Mouse (Mus musculus) heart, embryonic 14.5 days (tissue): Measurements from ENCODE around the gene Tpbpa. TPM values are rescaled to one million over a fixed set of nuclear protein-coding genes. Genes with fewer than 3 reads are reported as not detected.
"Not testable (repeated sequence)": the region's sequence is repeated elsewhere in the genome, so short reads cannot be mapped to it uniquely, and the experiment has no call there.

Experiments
- ATAC-seq: fragments of 200-750 bp; cut with Nextera tagmentation; 2 replicates; pipeline ENCODE4 v1.8.0; 2017; ENCODE audit warnings: low read depth, moderate TSS enrichment; ENCODE audit not compliant: insufficient number of reproducible peaks, insufficient read depth, low FRiP score
- H3K27ac ChIP-seq, 2 experiments: fragments of 200-500 bp in 1 of 2; fragments of 300-500 bp in 1 of 2; sonication (generic) in 1 of 2; replicated peaks in 1 of 2; 2 replicates each; pipeline ENCODE4 v1.5.1; 2012 to 2014; ENCODE audit warnings: low read depth in 2 of 2, low read length in 2 of 2, control low read depth in 1 of 2, mild to moderate bottlenecking in 1 of 2, mixed read lengths in 1 of 2; ENCODE audit not compliant: control insufficient read depth in 1 of 2, insufficient read depth in 1 of 2
- H3K27me3 ChIP-seq: fragments of 300-500 bp; sonication (generic); 2 replicates; pipeline ENCODE4 v1.6.1; 2014; ENCODE audit warnings: mild to moderate bottlenecking, low read length, control low read depth; ENCODE audit not compliant: control insufficient read depth, insufficient read depth
- H3K36me3 ChIP-seq: fragments of 300-500 bp; sonication (generic); 2 replicates; pipeline ENCODE4 v1.6.1; 2014; ENCODE audit warnings: mild to moderate bottlenecking, control low read depth, low read length, mixed read lengths; ENCODE audit not compliant: control insufficient read depth, insufficient read depth
- H3K4me1 ChIP-seq, 2 experiments: fragments of 200-500 bp in 1 of 2; fragments of 300-500 bp in 1 of 2; sonication (generic) in 1 of 2; 2 replicates each; pipeline ENCODE4 v1.6.1; 2012 to 2014; ENCODE audit warnings: low read length in 2 of 2, control low read depth in 1 of 2, mixed read lengths in 1 of 2; ENCODE audit not compliant: control insufficient read depth in 2 of 2, insufficient read depth in 2 of 2
- H3K4me2 ChIP-seq: fragments of 300-500 bp; sonication (generic); 2 replicates; pipeline ENCODE4 v1.6.1; 2014; ENCODE audit warnings: mild to moderate bottlenecking, low read length
- H3K4me3 ChIP-seq, 2 experiments: fragments of 200-500 bp in 1 of 2; fragments of 300-500 bp in 1 of 2; sonication (generic) in 1 of 2; 2 replicates each; pipeline ENCODE4 v1.5.1; 2012 to 2014; ENCODE audit warnings: low read length in 2 of 2, mild to moderate bottlenecking in 2 of 2, control low read depth in 1 of 2, low read depth in 1 of 2, moderate library complexity in 1 of 2; ENCODE audit not compliant: control insufficient read depth in 1 of 2, insufficient read depth in 1 of 2
- H3K9ac ChIP-seq: fragments of 300-500 bp; sonication (generic); 2 replicates; pipeline ENCODE4 v1.6.1; 2014; ENCODE audit warnings: mild to moderate bottlenecking, low read length
- H3K9me3 ChIP-seq: fragments of 300-500 bp; sonication (generic); 2 replicates; pipeline ENCODE4 v1.6.1; 2016; ENCODE audit warnings: low read length, control low read depth; ENCODE audit not compliant: control insufficient read depth
- WGBS: fragments of 180-500 bp; shearing (Covaris S2); extraction: QIAGEN DNeasy Blood & Tissue Kit; methylation state at CpG from one replicate; pipeline ENCODE4 v1.1.7; 2014; 5-methylcytosine and 5-hydroxymethylcytosine counted together
- polyA plus RNA-seq: library from polyadenylated mRNA; unstranded; fragments of >200 nt; fragmentation: Nextera tagmentation; extraction: Ambion mirVana; gene quantifications from 2 replicates; pipeline ENCODE4 v1.2.1, GENCODE M21; 2014

Gene Tpbpa
- polyA plus RNA-seq, 1 experiment from 2014 or later: not detected

GRCm38 (mm10) chr13:60897328-60897727 lies 44.5 kb downstream of the Tpbpa start, which contains the start of gene Ctla2b:
Gene Ctla2b, minus strand, starts transcription at chr13:60897447.
- Histone ChIP-seq H3K9me3 (no peaks in the 10 kb centered on the region; the same call in none of the 2 replicates), H3K36me3 (no peaks in the 10 kb centered on the region), H3K4me2 (no peak within 1 kb of the TSS), H3K27ac (peak within 1 kb of the TSS; percentile 69 to 88), H3K4me3 (no peak within 1 kb of the TSS), H3K27me3 (no peaks in the 10 kb centered on the region), H3K9ac (no peak within 1 kb of the TSS), H3K4me1 (no peaks in the 10 kb centered on the region)
- WGBS: 35% methylated on average over 3 of the region's 3 CpGs
- ATAC-seq: peak; percentile 86

DNA sequence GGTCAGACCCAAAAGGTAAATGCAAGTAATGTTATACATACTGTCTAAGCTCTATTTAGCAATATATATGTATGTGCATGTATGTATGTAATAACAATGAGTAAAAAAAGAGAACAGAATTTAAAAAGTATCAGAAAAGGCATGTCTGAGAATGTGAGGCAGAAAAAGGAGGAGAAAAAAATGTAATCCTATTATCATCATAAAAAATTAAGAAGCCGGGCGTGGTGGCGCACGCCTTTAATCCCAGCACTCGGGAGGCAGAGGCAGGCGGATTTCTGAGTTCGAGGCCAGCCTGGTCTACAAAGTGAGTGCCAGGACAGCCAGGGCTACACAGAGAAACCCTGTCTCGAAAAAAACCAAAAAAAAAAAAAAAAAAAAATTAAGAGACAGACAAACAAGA lies 45.0 kb downstream of the Tpbpa start, which contains the start of gene Gm49392:
TSS of gene Gm49392 (minus strand) at position 101 of the 400 bp plus-strand sequence.
- H3K27ac ChIP-seq: peak within 1 kb of the TSS; percentile 69 to 88

GRCm38 (mm10) chr13:60895406-60896160 lies 46.2 kb downstream of the Tpbpa start:
- Histone ChIP-seq H3K4me1 (no peaks in the 10 kb centered on the region), H3K27me3 (no peaks in the 10 kb centered on the region)

More for the DNA sequence above, 45.0 kb downstream of the Tpbpa start, which contains the start of gene Gm49392:
- not testable (repeated sequence) for H3K4me2 ChIP-seq, H3K4me1 ChIP-seq, H3K36me3 ChIP-seq, H3K4me3 ChIP-seq, ATAC-seq, H3K9ac ChIP-seq, H3K9me3 ChIP-seq, H3K27me3 ChIP-seq
- WGBS: 84% methylated on average over 7 of the region's 8 CpGs

GRCm38 (mm10) chr13:60892301-60892700 lies 49.5 kb downstream of the Tpbpa start:
- Histone ChIP-seq H3K27me3 (no peaks in the 10 kb centered on the region), H3K9ac (no peak overlapping the region), H3K4me1 (no peaks in the 10 kb centered on the region), H3K4me2 (no peak overlapping the region), H3K9me3 (peaks cover 3% of the 10 kb centered on the region), H3K27ac (no peak overlapping the region; a peak in 1 of 4 replicates), H3K36me3 (no peaks in the 10 kb centered on the region), H3K4me3 (no peak overlapping the region)
- 81% methylated on average over 1 of the region's 1 CpGs for WGBS
- no peak for ATAC-seq

More at GRCm38 (mm10) chr13:60895406-60896160, 46.2 kb downstream of the Tpbpa start:
- no peak overlapping the region for H3K4me2 ChIP-seq
- no peak overlapping the region for H3K9ac ChIP-seq
- no peak overlapping the region for H3K27ac ChIP-seq
- no peak overlapping the region for H3K4me3 ChIP-seq
- no peak for ATAC-seq
- no peaks in the 10 kb centered on the region for H3K36me3 ChIP-seq
- H3K9me3 ChIP-seq: peaks cover 3% of the 10 kb centered on the region

Other genes starting within 250 kb of the Tpbpa start
- not detected in 2 replicates for gene BC051665, start 155.6 kb downstream of the Tpbpa start, polyA plus RNA-seq
- gene Ctsll3, start 139.1 kb downstream of the Tpbpa start, polyA plus RNA-seq: not detected in 2 replicates
- 0.30 TPM in 1 of 2 replicates, not detected in the other for gene 4930486L24Rik, start 77.5 kb downstream of the Tpbpa start, polyA plus RNA-seq
- gene Gm49392, start 45.1 kb downstream of the Tpbpa start, polyA plus RNA-seq: 0.50 TPM in 1 of 2 replicates, not detected in the other
- gene Ctla2b, start 44.5 kb downstream of the Tpbpa start, polyA plus RNA-seq: 7.1 and 8.5 TPM in 2 replicates
- not detected in 2 replicates for gene Tpbpb, start 37.1 kb downstream of the Tpbpa start, polyA plus RNA-seq
- gene Gm49393, start 6.4 kb downstream of the Tpbpa start, polyA plus RNA-seq: not detected in 2 replicates
- gene Gm49391, start 5.4 kb downstream of the Tpbpa start, polyA plus RNA-seq: 4.1 and 6.9 TPM in 2 replicates
- gene Ctla2a, start 5.4 kb downstream of the Tpbpa start, polyA plus RNA-seq: 92.7 and 107 TPM in 2 replicates
- gene Ctsj, start 64.0 kb upstream of the Tpbpa start, polyA plus RNA-seq: 0.20 TPM in 1 of 2 replicates, not detected in the other
- not detected in 2 replicates for gene Ctsq, start 98.6 kb upstream of the Tpbpa start, polyA plus RNA-seq
- gene Ctsr, start 222.3 kb upstream of the Tpbpa start, polyA plus RNA-seq: not detected in 2 replicates